Comparison of ENCODE assay signal across 24 mouse cellular contexts in genomic region chr10:30788340-30788721, GRCm38 (mm10). TPM values are rescaled to one million over a fixed set of nuclear protein-coding genes. Genes with fewer than 3 reads are reported as not detected.
"Had no signal": no experiment of that assay in that cellular context is flagged by ENCODE, and none has a peak within 500 bp of the region (broad histone marks: within the 10 kb centered on the region; RNA-seq: fewer than 3 reads in every experiment).

No protein-coding gene starts in this region.

- DNase-seq: kidney, adult 2 months; kidney, postnatal 25 days; layer of hippocampus, postnatal 36 days; lung, adult 18-20 months; lung, postnatal 14 days; lung, postnatal 4 days; retina, postnatal 1 day; right cerebral cortex, postnatal 25 days; spleen, adult 18-20 months; thymus, postnatal 25 days had no signal

- H3K36me3 ChIP-seq: lung, embryonic 15.5 days; midbrain, embryonic 10.5 days; midbrain, embryonic 13.5 days; neural tube, embryonic 13.5 days; stomach, embryonic 15.5 days had no signal

- H3K4me1 ChIP-seq: lung, embryonic 15.5 days; midbrain, embryonic 10.5 days; midbrain, embryonic 13.5 days; neural tube, embryonic 13.5 days; stomach, embryonic 15.5 days had no signal

- H3K9me3 ChIP-seq: lung, embryonic 15.5 days; midbrain, embryonic 10.5 days; stomach, embryonic 15.5 days had no signal

- H3K27me3 ChIP-seq: lung, embryonic 15.5 days; midbrain, embryonic 13.5 days; neural tube, embryonic 13.5 days; stomach, embryonic 15.5 days had no signal

- H3K4me3 ChIP-seq: layer of hippocampus, adult 2 months; left cerebral cortex, adult 2 months; lung, embryonic 15.5 days; midbrain, embryonic 10.5 days; midbrain, embryonic 13.5 days; myocyte; neural tube, embryonic 13.5 days; stomach, embryonic 15.5 days had no signal

- H3K9ac ChIP-seq: lung, embryonic 15.5 days; midbrain, embryonic 13.5 days; neural tube, embryonic 13.5 days; stomach, embryonic 15.5 days had no signal

- H3K27ac ChIP-seq: kidney, postnatal 0 days; layer of hippocampus, adult 2 months; left cerebral cortex, adult 2 months; lung, embryonic 15.5 days; midbrain, embryonic 10.5 days; midbrain, embryonic 13.5 days; neural tube, embryonic 13.5 days; stomach, embryonic 15.5 days had no signal

- ATAC-seq: intestine, postnatal 0 days; midbrain, embryonic 13.5 days; midbrain, embryonic 16.5 days had no signal

- H3K4me2 ChIP-seq: lung, embryonic 15.5 days; midbrain, embryonic 13.5 days; neural tube, embryonic 13.5 days; stomach, embryonic 15.5 days had no signal

RNA-seq across cellular contexts. Expression of gene Hey2, which starts 54.3 kb away (rescaled TPM):
- total RNA-seq: megakaryocyte, adult 5-6 weeks; monocyte, adult 5-6 weeks; neutrophil, adult 5-6 weeks had no signal
